Mouse (Mus musculus) neural tube, embryonic 12.5 days (tissue): ENCODE measurements at regions not wholly inside any gene's neighbourhood (a gene's known extent, or its start where the extent isn't known, plus 50 kb on each side); places are given as distances from the start of the nearest gene placed in this dataset.
"Not testable (repeated sequence)": the region's sequence is repeated elsewhere in the genome, so short reads cannot be mapped to it uniquely, and the experiment has no call there.

Experiments used
- ATAC-seq: fragments of 200-750 bp; cut with Nextera tagmentation; 2 replicates; pipeline ENCODE4 v1.8.0; 2017; ENCODE audit warnings: low read depth, mild to moderate bottlenecking, moderate TSS enrichment, moderate library complexity; ENCODE audit not compliant: low FRiP score
- H3K27ac ChIP-seq: fragments of 300-500 bp; sonication (generic); 2 replicates; pipeline ENCODE4 v1.5.1; 2016
- H3K27me3 ChIP-seq: fragments of 300-500 bp; sonication (generic); replicated peaks from 2 replicates; pipeline ENCODE4 v1.6.1; 2016; ENCODE audit warnings: mild to moderate bottlenecking
- H3K36me3 ChIP-seq: fragments of 300-500 bp; sonication (generic); 2 replicates; pipeline ENCODE4 v1.6.1; 2016; ENCODE audit warnings: mild to moderate bottlenecking
- H3K4me1 ChIP-seq: fragments of 300-500 bp; sonication (generic); 2 replicates; pipeline ENCODE4 v1.6.1; 2016
- H3K4me2 ChIP-seq: fragments of 300-500 bp; sonication (generic); replicated peaks from 2 replicates; pipeline ENCODE4 v1.6.1; 2016; ENCODE audit warnings: mild to moderate bottlenecking
- H3K4me3 ChIP-seq: fragments of 300-500 bp; sonication (generic); 2 replicates; pipeline ENCODE4 v1.5.1; 2016
- H3K9ac ChIP-seq: fragments of 300-500 bp; sonication (generic); 2 replicates; pipeline ENCODE4 v1.6.1; 2016; ENCODE audit warnings: mild to moderate bottlenecking
- H3K9me3 ChIP-seq: fragments of 300-500 bp; sonication (generic); 2 replicates; pipeline ENCODE4 v1.6.1; 2016; ENCODE audit warnings: mild to moderate bottlenecking
- WGBS: fragments of 180-500 bp; shearing (Covaris S2); methylation state at CpG from one replicate; pipeline ENCODE4 v1.1.7; 2016; 5-methylcytosine and 5-hydroxymethylcytosine counted together

- Histone ChIP-seq H3K9ac (no peak overlapping the region), H3K36me3 (no peaks in the 10 kb centered on the region), H3K4me1 (no peaks in the 10 kb centered on the region), H3K9me3 (0 out of 2 replicates have a peak, but pooled peaks cover 4% of the 10 kb centered on the region), H3K27me3 (no peaks in the 10 kb centered on the region), H3K27ac (no peak overlapping the region), H3K4me2 (no peak overlapping the region), H3K4me3 (no peak overlapping the region)
- ATAC-seq, result no peak
- 76% methylated on average over 9 of the region's 9 CpGs for WGBS
These were observed 243.3 kb upstream of the Srek1ip1 start for GRCm38 (mm10) chr13:104549016-104549415.

GRCm38 (mm10) chr13:104553329-104553728, 239.0 kb upstream of the Srek1ip1 start:
- H3K4me3 ChIP-seq, result no peak overlapping the region
- no peak overlapping the region for H3K9ac ChIP-seq
- H3K9me3 ChIP-seq, result no peaks in the 10 kb centered on the region
- no peaks in the 10 kb centered on the region for H3K4me1 ChIP-seq
- H3K27ac ChIP-seq, result no peak overlapping the region
- H3K36me3 ChIP-seq, result no peaks in the 10 kb centered on the region
- 87% methylated on average over 3 of the region's 3 CpGs for WGBS
- no peaks in the 10 kb centered on the region for H3K27me3 ChIP-seq
- no peak for ATAC-seq
- H3K4me2 ChIP-seq, result no peak overlapping the region

- H3K4me1 ChIP-seq, H3K4me3 ChIP-seq, H3K27ac ChIP-seq, H3K9me3 ChIP-seq, H3K36me3 ChIP-seq, H3K9ac ChIP-seq, H3K4me2 ChIP-seq, H3K27me3 ChIP-seq, ATAC-seq: not testable (repeated sequence)
- 39% methylated on average over 7 of the region's 7 CpGs for WGBS
These were observed 235.7 kb upstream of the Srek1ip1 start for GRCm38 (mm10) chr13:104556609-104557008.

GRCm38 (mm10) chr13:104559876-104560275, 232.4 kb upstream of the Srek1ip1 start:
- 0 out of 2 replicates have a peak, but pooled peaks cover 4% of the 10 kb centered on the region for H3K4me1 ChIP-seq
- H3K27ac ChIP-seq, result no peak overlapping the region
- H3K9me3 ChIP-seq, result no peaks in the 10 kb centered on the region
- H3K4me2 ChIP-seq, result no peak overlapping the region
- no peaks in the 10 kb centered on the region for H3K36me3 ChIP-seq
- no peaks in the 10 kb centered on the region for H3K27me3 ChIP-seq
- no peak overlapping the region for H3K4me3 ChIP-seq
- H3K9ac ChIP-seq, result no peak overlapping the region
- 91% methylated on average over 5 of the region's 5 CpGs for WGBS
- ATAC-seq, result no peak

- Histone ChIP-seq H3K36me3 (no peaks in the 10 kb centered on the region), H3K27ac (no peak overlapping the region), H3K9ac (no peak overlapping the region), H3K27me3 (no peaks in the 10 kb centered on the region), H3K9me3 (no peaks in the 10 kb centered on the region), H3K4me3 (no peak overlapping the region), H3K4me1 (0 out of 2 replicates have a peak, but pooled peaks cover 4% of the 10 kb centered on the region), H3K4me2 (no peak overlapping the region)
- WGBS, result 73% methylated on average over 15 of the region's 15 CpGs
- no peak for ATAC-seq
These were observed 231.7 kb upstream of the Srek1ip1 start for GRCm38 (mm10) chr13:104560500-104561114.

- no peak for ATAC-seq
- Histone ChIP-seq H3K9ac (no peak overlapping the region), H3K9me3 (no peaks in the 10 kb centered on the region), H3K27ac (no peak overlapping the region), H3K4me3 (no peak overlapping the region), H3K4me1 (0 out of 2 replicates have a peak, but pooled peaks cover 4% of the 10 kb centered on the region), H3K36me3 (no peaks in the 10 kb centered on the region), H3K4me2 (no peak overlapping the region), H3K27me3 (no peaks in the 10 kb centered on the region)
- WGBS, result 53% methylated on average over 3 of the region's 3 CpGs
These were observed 229.7 kb upstream of the Srek1ip1 start for GRCm38 (mm10) chr13:104562536-104562935.

- no peaks in the 10 kb centered on the region for H3K27me3 ChIP-seq
- no peak overlapping the region for H3K4me2 ChIP-seq
- no peak overlapping the region for H3K27ac ChIP-seq
- no peak overlapping the region for H3K9ac ChIP-seq
- no peaks in the 10 kb centered on the region for H3K36me3 ChIP-seq
- H3K4me3 ChIP-seq, result no peak overlapping the region
- 24% methylated on average over 2 of the region's 2 CpGs for WGBS
- no peaks in the 10 kb centered on the region for H3K9me3 ChIP-seq
- 0 out of 2 replicates have a peak, but pooled peaks cover 4% of the 10 kb centered on the region for H3K4me1 ChIP-seq
- ATAC-seq, result no peak
These were observed 229.3 kb upstream of the Srek1ip1 start for GRCm38 (mm10) chr13:104563019-104563418.

GRCm38 (mm10) chr13:104563889-104564288, 228.4 kb upstream of the Srek1ip1 start:
- no peaks in the 10 kb centered on the region for H3K36me3 ChIP-seq
- no peak overlapping the region for H3K27ac ChIP-seq
- no peak for ATAC-seq
- H3K4me3 ChIP-seq, result no peak overlapping the region
- WGBS, result 5% methylated on average over 7 of the region's 7 CpGs
- no peak overlapping the region for H3K4me2 ChIP-seq
- no peak overlapping the region for H3K9ac ChIP-seq
- H3K9me3 ChIP-seq, result no peaks in the 10 kb centered on the region
- no peaks in the 10 kb centered on the region for H3K27me3 ChIP-seq
- 0 out of 2 replicates have a peak, but pooled peaks cover 4% of the 10 kb centered on the region for H3K4me1 ChIP-seq

GRCm38 (mm10) chr13:104569765-104570164, 222.5 kb upstream of the Srek1ip1 start:
- Histone ChIP-seq H3K4me3 (no peak overlapping the region), H3K4me2 (no peak overlapping the region), H3K9ac (no peak overlapping the region), H3K27me3 (no peaks in the 10 kb centered on the region), H3K4me1 (no peaks in the 10 kb centered on the region), H3K36me3 (no peaks in the 10 kb centered on the region), H3K27ac (no peak overlapping the region), H3K9me3 (no peaks in the 10 kb centered on the region)
- no peak for ATAC-seq
- WGBS, result 57% methylated on average over 6 of the region's 6 CpGs

- Histone ChIP-seq H3K27me3 (no peaks in the 10 kb centered on the region), H3K4me3 (no peak overlapping the region), H3K9me3 (no peaks in the 10 kb centered on the region), H3K4me1 (no peaks in the 10 kb centered on the region), H3K4me2 (no peak overlapping the region), H3K9ac (no peak overlapping the region), H3K36me3 (no peaks in the 10 kb centered on the region), H3K27ac (no peak overlapping the region)
- no peak for ATAC-seq
- 74% methylated on average over 10 of the region's 10 CpGs for WGBS
These were observed 220.0 kb upstream of the Srek1ip1 start for GRCm38 (mm10) chr13:104572236-104572635.

GRCm38 (mm10) chr13:104574396-104574795, 217.9 kb upstream of the Srek1ip1 start:
- no peak overlapping the region for H3K4me2 ChIP-seq
- no peak for ATAC-seq
- WGBS, result 93% methylated on average over 5 of the region's 5 CpGs
- no peaks in the 10 kb centered on the region for H3K27me3 ChIP-seq
- no peaks in the 10 kb centered on the region for H3K9me3 ChIP-seq
- no peaks in the 10 kb centered on the region for H3K4me1 ChIP-seq
- H3K27ac ChIP-seq, result no peak overlapping the region
- no peak overlapping the region for H3K9ac ChIP-seq
- no peak overlapping the region for H3K4me3 ChIP-seq
- H3K36me3 ChIP-seq, result no peaks in the 10 kb centered on the region

GRCm38 (mm10) chr13:104576188-104576789, 216.0 kb upstream of the Srek1ip1 start:
- no peaks in the 10 kb centered on the region for H3K4me1 ChIP-seq
- H3K4me3 ChIP-seq, result no peak overlapping the region
- ATAC-seq, result peak; percentile 42; the same call in 1 of the 2 replicates
- no peaks in the 10 kb centered on the region for H3K36me3 ChIP-seq
- H3K9me3 ChIP-seq, result no peaks in the 10 kb centered on the region
- no peak overlapping the region for H3K9ac ChIP-seq
- H3K27ac ChIP-seq, result no peak overlapping the region
- 57% methylated on average over 10 of the region's 10 CpGs for WGBS
- H3K27me3 ChIP-seq, result no peaks in the 10 kb centered on the region
- no peak overlapping the region for H3K4me2 ChIP-seq

GRCm38 (mm10) chr13:104577856-104578255, 214.4 kb upstream of the Srek1ip1 start:
- H3K4me1 ChIP-seq, result no peaks in the 10 kb centered on the region
- H3K4me2 ChIP-seq, result no peak overlapping the region
- no peaks in the 10 kb centered on the region for H3K36me3 ChIP-seq
- H3K9me3 ChIP-seq, result no peaks in the 10 kb centered on the region
- no peaks in the 10 kb centered on the region for H3K27me3 ChIP-seq
- no peak overlapping the region for H3K4me3 ChIP-seq
- 0 out of 2 replicates have a peak, but pooled peaks have one; percentile 15 for ATAC-seq
- no peak overlapping the region for H3K27ac ChIP-seq
- 42% methylated on average over 11 of the region's 11 CpGs for WGBS
- no peak overlapping the region for H3K9ac ChIP-seq
